In genomic region chr7:130578066-130578465, GRCm38 (mm10) we compare ENCODE assay signal across 17 mouse cellular contexts. TPM values are rescaled to one million over a fixed set of nuclear protein-coding genes. Genes with fewer than 3 reads are reported as not detected.
A peak's percentile ranks its signal among the peaks of the same experiment; 100 is the strongest.
DNase-seq lines count a peak whose midpoint lies in the region; ATAC-seq and TF ChIP-seq lines count a peak whose summit lies in the region.
"Had no signal": no experiment of that assay in that cellular context is flagged by ENCODE, and none has a peak within 500 bp of the region (broad histone marks: within the 10 kb centered on the region; RNA-seq: fewer than 3 reads in every experiment).

No protein-coding gene starts in this region.

- WGBS in kidney, embryonic 16.5 days, result 89% methylated on average over 2 of the region's 2 CpGs
- 78% methylated on average over 2 of the region's 2 CpGs for WGBS in lung, embryonic 16.5 days
- WGBS in limb, embryonic 13.5 days, result 86% methylated on average over 2 of the region's 2 CpGs
- 81% methylated on average over 2 of the region's 2 CpGs for WGBS in stomach, embryonic 16.5 days

- DNase-seq in kidney, postnatal 36 days, result no peak
- no peak for DNase-seq in lung, postnatal 36 days
- no peak for DNase-seq in layer of hippocampus, adult 2 months (ENCODE audit: low spot score in 2 of 2)
- DNase-seq: adrenal gland, adult 2 months; cerebellum, adult 8-10 months; kidney, postnatal 10 days; right cerebral cortex, postnatal 4 days; thymus, postnatal 25 days had no signal

- H3K4me3 ChIP-seq in kidney, embryonic 16.5 days (ENCODE audit: low read length), result no peak overlapping the region
- no peak overlapping the region for H3K4me3 ChIP-seq in lung, embryonic 16.5 days (ENCODE audit: low read length)
- H3K4me3 ChIP-seq in limb, embryonic 13.5 days, result no peak overlapping the region
- H3K4me3 ChIP-seq in stomach, embryonic 16.5 days (replicated peaks; ENCODE audit: low read length), result no peak overlapping the region
- no peak overlapping the region for H3K4me3 ChIP-seq in layer of hippocampus, adult 2 months
- H3K4me3 ChIP-seq: midbrain, embryonic 10.5 days; neural tube, embryonic 12.5 days had no signal

- no peaks in the 10 kb centered on the region for H3K9me3 ChIP-seq in kidney, embryonic 16.5 days (ENCODE audit: low read length)
- no peaks in the 10 kb centered on the region for H3K9me3 ChIP-seq in lung, embryonic 16.5 days (ENCODE audit: control insufficient read depth, low read length)
- no peaks in the 10 kb centered on the region for H3K9me3 ChIP-seq in limb, embryonic 13.5 days
- no peaks in the 10 kb centered on the region for H3K9me3 ChIP-seq in stomach, embryonic 16.5 days (replicated peaks; ENCODE audit: control insufficient read depth, low read length)
- H3K9me3 ChIP-seq: midbrain, embryonic 10.5 days; neural tube, embryonic 12.5 days had no signal

- H3K36me3 ChIP-seq in kidney, embryonic 16.5 days (ENCODE audit: insufficient read depth, low read length), result 0 out of 2 replicates have a peak, but pooled peaks cover 5% of the 10 kb centered on the region
- no peaks in the 10 kb centered on the region for H3K36me3 ChIP-seq in lung, embryonic 16.5 days (ENCODE audit: control insufficient read depth, insufficient read depth, low read length)
- no peaks in the 10 kb centered on the region for H3K36me3 ChIP-seq in limb, embryonic 13.5 days
- H3K36me3 ChIP-seq in stomach, embryonic 16.5 days (ENCODE audit: control insufficient read depth, insufficient read depth, low read length), result no peaks in the 10 kb centered on the region
- H3K36me3 ChIP-seq: heart, embryonic 13.5 days; midbrain, embryonic 10.5 days; neural tube, embryonic 12.5 days had no signal

- peaks cover 7% of the 10 kb centered on the region; the same call in 1 of the 2 replicates for H3K4me1 ChIP-seq in kidney, embryonic 16.5 days (ENCODE audit: insufficient read depth, low read length)
- H3K4me1 ChIP-seq in lung, embryonic 16.5 days (replicated peaks; ENCODE audit: control insufficient read depth, insufficient read depth, low read length), result peaks cover 19% of the 10 kb centered on the region
- H3K4me1 ChIP-seq in limb, embryonic 13.5 days, result peaks cover 30% of the 10 kb centered on the region
- peaks cover 12% of the 10 kb centered on the region; the same call in 1 of the 2 replicates for H3K4me1 ChIP-seq in stomach, embryonic 16.5 days (ENCODE audit: control insufficient read depth, insufficient read depth, low read length)

- no peak for TF ChIP-seq CTCF in layer of hippocampus, adult 2 months (conservative IDR thresholded peaks at IDR 0.05)

- no peak overlapping the region for H3K9ac ChIP-seq in kidney, embryonic 16.5 days (replicated peaks; ENCODE audit: low read length)
- H3K9ac ChIP-seq in lung, embryonic 16.5 days (ENCODE audit: low read length), result no peak overlapping the region
- no peak overlapping the region for H3K9ac ChIP-seq in limb, embryonic 13.5 days
- H3K9ac ChIP-seq in stomach, embryonic 16.5 days (ENCODE audit: low read length), result peak overlapping the region; percentile 29; the same call in 1 of the 2 replicates
- H3K9ac ChIP-seq: hindbrain, embryonic 14.5 days; neural tube, embryonic 12.5 days had no signal

- no peak for ATAC-seq in kidney, embryonic 16.5 days (ENCODE audit: low FRiP score, low TSS enrichment)
- peak; percentile 8; the same call in 1 of the 2 replicates for ATAC-seq in lung, embryonic 16.5 days (ENCODE audit: low read depth)
- no peak for ATAC-seq in limb, embryonic 13.5 days (ENCODE audit: low FRiP score, low read depth)
- ATAC-seq in stomach, embryonic 16.5 days (ENCODE audit: insufficient read depth, low FRiP score), result no peak

- peak overlapping the region; percentile 14; the same call in 1 of the 2 replicates for H3K27ac ChIP-seq in kidney, embryonic 16.5 days (ENCODE audit: low read length)
- H3K27ac ChIP-seq in lung, embryonic 16.5 days (ENCODE audit: low read length), result peak overlapping the region; percentile 80
- peak overlapping the region; percentile 65; the same call in 1 of the 2 replicates for H3K27ac ChIP-seq in limb, embryonic 13.5 days
- H3K27ac ChIP-seq in stomach, embryonic 16.5 days (ENCODE audit: low read length), result peak overlapping the region; percentile 21; the same call in 1 of the 2 replicates
- H3K27ac ChIP-seq in layer of hippocampus, adult 2 months, result no peak overlapping the region
- H3K27ac ChIP-seq: heart, embryonic 13.5 days; hindbrain, embryonic 14.5 days; macrophage; midbrain, embryonic 10.5 days; neural tube, embryonic 12.5 days had no signal

- H3K27me3 ChIP-seq in kidney, embryonic 16.5 days (ENCODE audit: insufficient read depth, low read length), result no peaks in the 10 kb centered on the region
- H3K27me3 ChIP-seq in lung, embryonic 16.5 days (ENCODE audit: control insufficient read depth, insufficient read depth, low read depth, low read length), result no peaks in the 10 kb centered on the region
- H3K27me3 ChIP-seq in limb, embryonic 13.5 days, result no peaks in the 10 kb centered on the region
- H3K27me3 ChIP-seq in stomach, embryonic 16.5 days (ENCODE audit: control insufficient read depth, insufficient read depth, low read length), result no peaks in the 10 kb centered on the region
- H3K27me3 ChIP-seq: heart, embryonic 13.5 days; neural tube, embryonic 12.5 days had no signal

- no peak overlapping the region; the same call in 1 of the 2 replicates for H3K4me2 ChIP-seq in kidney, embryonic 16.5 days (replicated peaks; ENCODE audit: low read depth, low read length)
- H3K4me2 ChIP-seq in lung, embryonic 16.5 days (ENCODE audit: low read depth, low read length), result peak overlapping the region; percentile 60
- H3K4me2 ChIP-seq in limb, embryonic 13.5 days (replicated peaks), result peak overlapping the region; percentile 60; the same call in 1 of the 2 replicates
- H3K4me2 ChIP-seq in stomach, embryonic 16.5 days (ENCODE audit: low read depth, low read length), result no peak overlapping the region

RNA-seq across cellular contexts. Expression of gene Tacc2, which starts 0.8 kb away (rescaled TPM):
- polyA plus RNA-seq in kidney, embryonic 16.5 days (2015; fragmentation: Nextera tagmentation; extraction: Ambion mirVana), result 31.3 and 40.0 TPM in 2 replicates
- polyA plus RNA-seq in lung, embryonic 16.5 days (2015; fragmentation: Nextera tagmentation; extraction: Ambion mirVana), result 21.7 and 24.2 TPM in 2 replicates
- polyA plus RNA-seq in limb, embryonic 13.5 days (2015; fragmentation: Nextera tagmentation; extraction: Ambion mirVana), result 35.1 and 39.3 TPM in 2 replicates
- polyA plus RNA-seq in stomach, embryonic 16.5 days (2015; fragmentation: Nextera tagmentation; extraction: Ambion mirVana), result 23.9 and 24.7 TPM in 2 replicates
- 10 to 100 TPM; 79.5 to 82.0 TPM for total RNA-seq in layer of hippocampus, adult 2 months (2021)

RNA-seq across cellular contexts. Expression of gene Nsmce4a, which starts 5.1 kb away (rescaled TPM):
- polyA plus RNA-seq in kidney, embryonic 16.5 days (2015; fragmentation: Nextera tagmentation; extraction: Ambion mirVana), result 155 and 159 TPM in 2 replicates
- polyA plus RNA-seq in lung, embryonic 16.5 days (2015; fragmentation: Nextera tagmentation; extraction: Ambion mirVana), result 131 and 141 TPM in 2 replicates
- polyA plus RNA-seq in limb, embryonic 13.5 days (2015; fragmentation: Nextera tagmentation; extraction: Ambion mirVana), result 163 and 167 TPM in 2 replicates
- 92.7 and 103 TPM in 2 replicates for polyA plus RNA-seq in stomach, embryonic 16.5 days (2015; fragmentation: Nextera tagmentation; extraction: Ambion mirVana)
- total RNA-seq in layer of hippocampus, adult 2 months (2021), result 10 to 100 TPM; 41.8 to 42.2 TPM

RNA-seq across cellular contexts. Expression of gene Ate1, which starts 57.9 kb away (rescaled TPM):
- 58.5 and 68.6 TPM in 2 replicates for polyA plus RNA-seq in kidney, embryonic 16.5 days (2015; fragmentation: Nextera tagmentation; extraction: Ambion mirVana)
- 64.7 and 67.1 TPM in 2 replicates for polyA plus RNA-seq in lung, embryonic 16.5 days (2015; fragmentation: Nextera tagmentation; extraction: Ambion mirVana)
- 56.4 and 59.1 TPM in 2 replicates for polyA plus RNA-seq in limb, embryonic 13.5 days (2015; fragmentation: Nextera tagmentation; extraction: Ambion mirVana)
- polyA plus RNA-seq in stomach, embryonic 16.5 days (2015; fragmentation: Nextera tagmentation; extraction: Ambion mirVana), result 54.5 and 55.7 TPM in 2 replicates
- total RNA-seq in layer of hippocampus, adult 2 months (2021), result 10 to 100 TPM; 71.0 to 72.3 TPM

Comparison
In these comparisons a context has a peak if more than half of its experiments do, and no peak if none do; other contexts are left out.
1. H3K4me2 ChIP-seq: peak in lung, embryonic 16.5 days (single experiment) and limb, embryonic 13.5 days (single experiment); none in kidney, embryonic 16.5 days (single experiment) and stomach, embryonic 16.5 days (single experiment).